Mouse (Mus musculus) layer of hippocampus, postnatal 14 days (tissue): ENCODE measurements around the gene Mex3d. TPM values are rescaled to one million over a fixed set of nuclear protein-coding genes. Genes with fewer than 3 reads are reported as not detected.
"Not testable (repeated sequence)": the region's sequence is repeated elsewhere in the genome, so short reads cannot be mapped to it uniquely, and the experiment has no call there.

Source experiments
- DNase-seq, 2 experiments: peaks; one replicate each; pipeline ENCODE4 v3.0.0; 2021 to 2022; ENCODE audit warnings: low spot score in 2 of 2, mixed read lengths in 1 of 2
- total RNA-seq, 2 experiments: library from RNA; stranded (reverse); gene quantifications; 2 replicates each; pipeline ENCODE4 v1.2.3; 2021

The Mex3d gene
- total RNA-seq, 2 experiments from 2014 or later: 20.3 to 24.2 TPM

GRCm38 (mm10) chr10:80356737-80357136, 30.7 kb downstream of the Mex3d start:
- no peak for DNase-seq

GRCm38 (mm10) chr10:80356001-80356682, 31.3 kb downstream of the Mex3d start, which contains the start of gene Plk5:
Gene Plk5, plus strand, starts transcription at chr10:80356459.
- DNase-seq: no peak

GRCm38 (mm10) chr10:80355431-80355830, 32.0 kb downstream of the Mex3d start:
- DNase-seq: no peak

- no peak for DNase-seq
These were observed 34.7 kb downstream of the Mex3d start for GRCm38 (mm10) chr10:80352727-80353126.

- DNase-seq: no peak
These were observed 35.6 kb downstream of the Mex3d start for GRCm38 (mm10) chr10:80351896-80352295.

GRCm38 (mm10) chr10:80350292-80350691, 37.2 kb downstream of the Mex3d start:
- peak; percentile 78 to 82 for DNase-seq

GRCm38 (mm10) chr10:80348981-80349380, 38.5 kb downstream of the Mex3d start:
- DNase-seq: no peak

GRCm38 (mm10) chr10:80348244-80348781, 39.1 kb downstream of the Mex3d start, which contains the start of gene Adamtsl5:
Gene Adamtsl5, minus strand, starts transcription at chr10:80348412.
- no peak for DNase-seq

- DNase-seq: no peak
These were observed 39.9 kb downstream of the Mex3d start for GRCm38 (mm10) chr10:80347514-80347967.

GRCm38 (mm10) chr10:80345929-80346328, 41.5 kb downstream of the Mex3d start:
- not testable (repeated sequence) for DNase-seq

GRCm38 (mm10) chr10:80345122-80345521, 42.3 kb downstream of the Mex3d start:
- DNase-seq: no peak

GRCm38 (mm10) chr10:80344131-80344661, 43.3 kb downstream of the Mex3d start:
- no peak for DNase-seq

- DNase-seq: no peak
These were observed 44.0 kb downstream of the Mex3d start for GRCm38 (mm10) chr10:80343425-80343895.

GRCm38 (mm10) chr10:80342749-80343424, 44.6 kb downstream of the Mex3d start:
- peak in 1 of 2 experiments; percentile 63 for DNase-seq

GRCm38 (mm10) chr10:80342305-80342748, 45.1 kb downstream of the Mex3d start:
- no peak for DNase-seq

GRCm38 (mm10) chr10:80341491-80342304, 45.8 kb downstream of the Mex3d start:
- no peak for DNase-seq

- no peak for DNase-seq
These were observed 46.4 kb downstream of the Mex3d start for GRCm38 (mm10) chr10:80341026-80341425.

- peak; percentile 85 to 87 for DNase-seq
These were observed 47.3 kb downstream of the Mex3d start for GRCm38 (mm10) chr10:80339941-80340750.

GRCm38 (mm10) chr10:80336263-80336662, 51.2 kb downstream of the Mex3d start:
- DNase-seq: no peak

- DNase-seq: no peak
These were observed 54.9 kb downstream of the Mex3d start for GRCm38 (mm10) chr10:80332525-80332989.
